Mouse (Mus musculus) gastrocnemius, postnatal 14 days (tissue): Measurements from ENCODE around the gene Crip3. TPM values are rescaled to one million over a fixed set of nuclear protein-coding genes. Genes with fewer than 3 reads are reported as not detected.

Source experiments
- DNase-seq: peaks from one replicate; pipeline ENCODE4 v3.0.0; 2021; ENCODE audit warnings: mixed read lengths
- intact Hi-C: fragments of 180-260 bp; cut with DNase I; formaldehyde crosslinking; loops from one replicate; pipeline ENCODE4 v1.15.1; 2025; ENCODE audit warnings: low total_unique reads
- total RNA-seq, 2 experiments: library from RNA; stranded (reverse); gene quantifications; 2 replicates each; pipeline ENCODE4 v1.2.3; 2021

Crip3 gene
- total RNA-seq, 2 experiments from 2014 or later = 0.78 to 1.7 TPM

DNA sequence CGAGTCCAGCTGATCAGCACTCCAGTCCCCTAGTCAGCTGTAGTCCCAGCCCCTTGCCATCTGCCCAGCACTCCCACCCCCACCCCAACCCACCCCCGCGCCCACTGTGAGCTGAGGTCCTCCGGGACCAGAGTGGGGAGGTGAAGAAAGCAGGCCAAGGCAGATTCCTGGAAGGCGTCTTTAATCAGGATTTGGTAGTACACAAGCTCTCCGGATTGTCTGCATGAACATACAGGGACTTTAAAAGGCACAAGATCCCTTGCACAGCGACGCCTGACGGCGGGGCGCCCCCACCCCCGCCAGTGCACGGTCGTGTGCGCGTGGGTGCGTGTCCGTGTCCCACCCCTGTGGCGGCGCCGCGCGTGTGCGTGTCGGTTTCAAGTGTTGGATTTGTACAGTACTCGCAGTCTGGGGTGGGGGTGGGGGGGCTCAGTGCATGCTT lies 25.3 kb downstream of the Crip3 start:
- DNase-seq = no peak
- intact Hi-C loops = no loop called here

DNA sequence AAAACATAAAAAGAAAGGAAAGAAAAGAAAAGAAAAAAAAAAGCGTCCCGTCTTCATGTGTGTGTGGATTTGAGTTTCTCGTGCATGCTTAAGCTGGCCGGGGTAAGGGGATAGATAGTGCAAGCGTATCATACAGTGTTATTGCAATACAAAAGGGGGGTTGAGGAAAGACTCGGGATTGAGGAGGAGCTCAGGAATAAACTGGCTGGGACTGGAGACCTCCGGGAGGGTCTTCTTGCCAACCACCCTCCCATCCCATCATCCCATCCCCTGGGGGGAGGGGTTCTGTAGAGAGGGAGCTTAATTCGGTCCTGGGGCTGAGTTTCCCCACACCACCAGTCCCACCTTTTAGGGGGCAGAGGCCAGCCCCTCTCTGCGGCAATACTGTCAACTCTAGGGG lies 25.8 kb downstream of the Crip3 start:
- intact Hi-C loops = no loop called here
- DNase-seq = no peak

DNA sequence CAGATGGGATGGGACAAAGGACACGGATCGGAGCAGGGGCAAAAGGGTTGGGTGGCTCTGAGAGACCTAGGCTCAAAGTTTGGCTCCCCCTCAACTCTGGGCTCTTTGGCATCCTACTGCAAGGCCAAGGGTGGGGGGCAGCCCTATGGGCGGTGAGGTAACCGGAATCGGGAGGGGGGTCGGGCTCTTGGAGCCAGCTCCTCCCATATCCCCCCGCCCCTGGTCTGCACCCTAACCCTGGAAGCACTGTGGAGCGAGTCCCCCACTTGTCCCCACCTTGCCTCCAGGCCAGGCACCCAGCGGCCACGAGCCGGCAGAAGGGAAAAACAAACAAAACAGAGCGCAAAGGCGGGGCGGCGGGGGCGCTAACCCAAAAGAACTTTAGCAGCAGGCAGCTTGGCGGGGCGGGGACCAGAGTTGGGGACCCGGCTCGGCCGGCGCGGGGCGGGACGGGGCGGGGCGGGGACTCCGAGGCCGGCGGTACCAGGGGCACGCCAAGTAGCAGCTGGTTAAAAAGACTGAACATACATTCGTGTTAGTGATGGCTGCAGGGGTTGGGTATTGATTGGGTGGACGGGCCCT lies 26.5 kb downstream of the Crip3 start:
- DNase-seq = peak; percentile 29
- intact Hi-C loops = no loop called here

DNA sequence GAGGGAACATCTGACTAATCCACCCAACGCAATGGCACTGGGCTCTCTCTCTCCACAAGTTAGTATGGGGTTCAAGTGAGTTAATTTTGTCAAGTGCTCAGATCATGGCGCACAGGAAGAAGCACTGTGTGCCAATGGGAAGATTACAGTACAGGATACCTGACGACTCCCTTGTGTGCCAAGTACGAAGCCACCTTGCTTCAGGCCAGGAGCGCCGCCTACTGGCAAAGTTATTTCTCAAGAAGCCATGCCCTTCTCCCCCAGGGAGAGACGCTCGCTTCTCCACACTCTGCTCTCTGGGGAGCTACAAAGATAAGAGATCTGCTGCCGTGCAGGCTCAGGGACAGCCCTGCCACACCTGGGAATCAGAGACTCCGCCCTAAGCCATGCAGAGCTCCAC lies 29.1 kb downstream of the Crip3 start:
- peak; percentile 59 for DNase-seq

DNA sequence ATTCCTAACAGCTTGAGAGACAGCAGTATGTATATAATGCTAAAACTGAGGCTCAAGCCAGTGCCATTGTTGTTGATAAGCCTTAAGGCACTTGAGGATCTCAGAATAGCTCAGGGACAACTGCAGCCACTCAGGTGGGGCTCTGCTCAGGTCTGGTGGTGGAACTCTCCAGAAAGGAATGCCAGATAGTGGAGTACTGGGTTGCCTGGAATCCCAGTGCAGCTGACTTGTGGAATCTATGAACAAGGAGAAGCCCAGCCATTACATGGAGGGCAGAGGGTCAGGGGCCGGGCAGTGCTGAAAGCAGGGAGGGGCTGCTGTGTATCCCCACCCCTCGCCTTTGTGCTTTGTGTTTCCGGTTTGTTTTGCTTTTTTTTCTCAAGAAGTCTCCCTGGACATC lies 29.7 kb downstream of the Crip3 start:
- DNase-seq = no peak
- intact Hi-C loops = no loop called here

More for the DNA sequence above, 29.1 kb downstream of the Crip3 start:
- intact Hi-C loops = no loop called here

DNA sequence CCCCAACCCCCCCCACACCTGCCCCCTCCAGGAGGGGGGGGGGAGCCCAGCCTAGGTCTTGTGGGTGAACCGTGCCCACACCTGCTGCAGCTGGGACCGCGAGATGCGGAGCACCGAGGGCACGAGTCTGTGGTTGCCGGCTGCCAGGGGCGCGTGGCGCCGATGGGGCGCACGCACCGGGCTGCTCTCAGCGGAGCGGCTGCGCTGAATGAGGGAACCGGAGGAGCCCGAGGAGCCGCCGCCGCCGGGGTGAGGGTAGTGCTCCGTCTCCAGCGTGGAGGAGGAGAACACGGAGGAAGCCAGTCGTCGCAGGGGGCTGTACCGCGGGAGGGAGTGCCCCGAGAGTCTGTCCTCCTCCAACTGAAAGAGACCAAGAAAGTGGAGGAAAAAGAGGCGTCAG lies 31.9 kb downstream of the Crip3 start:
- intact Hi-C loops = no loop called here
- no peak for DNase-seq

DNA sequence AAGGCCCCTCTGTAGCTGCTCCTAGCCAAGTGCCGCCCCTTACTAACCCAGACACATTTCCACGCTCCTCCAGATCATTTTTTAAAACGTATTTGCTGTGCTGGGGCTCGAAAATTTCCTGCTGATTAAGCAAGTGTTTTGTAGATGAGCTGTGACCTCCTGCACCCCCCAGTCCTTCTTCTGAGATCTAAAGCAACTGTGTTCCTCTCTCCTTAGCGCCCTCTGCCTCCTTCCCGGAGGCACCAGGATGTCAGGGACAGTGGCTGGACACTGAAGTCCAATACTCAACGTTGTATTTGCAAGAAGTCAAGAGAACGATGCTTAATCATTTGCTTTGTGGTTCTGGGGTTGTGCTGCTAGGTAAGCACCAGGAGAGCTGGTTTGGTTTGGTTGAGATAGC lies 32.6 kb downstream of the Crip3 start:
- intact Hi-C loops = no loop called here
- no peak for DNase-seq

DNA sequence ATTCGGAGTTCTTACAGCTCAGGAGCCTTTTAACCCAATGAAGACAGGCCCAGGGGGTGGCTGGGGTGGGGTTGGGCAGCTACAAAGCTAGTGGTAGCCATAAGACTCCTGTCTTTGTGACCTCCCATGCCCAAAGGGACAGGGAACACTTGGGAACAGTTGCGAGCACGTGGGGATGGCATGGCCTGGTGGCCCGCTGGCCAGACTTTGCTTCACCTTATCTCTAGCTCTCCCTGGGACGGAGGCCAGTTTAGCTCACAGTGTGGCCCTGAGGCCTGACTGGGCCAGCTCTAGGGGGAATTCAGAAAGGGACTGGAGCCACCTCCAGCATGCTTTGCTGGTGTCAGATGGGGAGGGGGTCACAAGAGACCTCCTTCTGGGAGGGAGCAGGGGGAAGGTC lies 33.5 kb downstream of the Crip3 start:
- intact Hi-C loops = no loop called here
- no peak for DNase-seq

DNA sequence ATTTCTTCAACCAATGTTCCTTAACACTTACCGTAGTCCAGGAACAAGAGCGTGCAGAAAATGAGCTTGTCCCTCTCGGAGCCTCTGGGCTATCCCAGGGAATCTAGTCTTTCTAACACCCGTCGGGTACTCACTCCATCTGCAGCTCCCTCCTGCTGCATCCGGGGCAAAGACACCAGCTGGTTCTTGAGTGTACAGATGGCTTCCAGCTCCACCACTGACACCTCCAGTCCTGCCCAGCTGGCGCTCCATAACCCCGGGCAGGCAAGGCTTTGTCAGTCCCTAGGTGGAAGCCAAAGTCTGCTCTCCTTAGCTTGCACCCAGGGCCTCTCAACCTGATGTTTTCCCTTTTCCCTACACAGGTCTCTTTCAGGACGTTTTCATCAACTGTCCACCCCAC lies 39.1 kb downstream of the Crip3 start:
- intact Hi-C loops = no loop called here
- no peak for DNase-seq

DNA sequence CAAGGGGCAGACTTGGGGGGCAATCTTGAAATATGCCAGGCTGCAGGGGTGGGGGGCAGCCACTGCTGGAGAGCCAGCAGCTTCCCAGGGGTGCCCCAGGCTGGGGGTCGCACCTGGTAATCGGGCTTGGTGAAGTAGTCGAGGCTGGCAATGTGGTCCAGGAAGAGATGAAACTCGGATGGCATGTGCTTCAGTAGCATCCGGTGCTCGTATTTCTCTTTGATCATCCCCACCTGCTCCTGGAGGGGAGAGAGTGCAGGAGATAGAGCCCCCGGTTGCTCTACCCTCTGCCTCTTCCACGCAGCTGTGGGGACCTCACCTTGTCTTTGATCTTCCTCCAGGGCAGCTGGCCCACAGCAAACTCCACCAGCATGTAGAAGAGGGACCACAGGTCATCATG lies 47.9 kb downstream of the Crip3 start:
- DNase-seq = no peak
- intact Hi-C loops = no loop called here

DNA sequence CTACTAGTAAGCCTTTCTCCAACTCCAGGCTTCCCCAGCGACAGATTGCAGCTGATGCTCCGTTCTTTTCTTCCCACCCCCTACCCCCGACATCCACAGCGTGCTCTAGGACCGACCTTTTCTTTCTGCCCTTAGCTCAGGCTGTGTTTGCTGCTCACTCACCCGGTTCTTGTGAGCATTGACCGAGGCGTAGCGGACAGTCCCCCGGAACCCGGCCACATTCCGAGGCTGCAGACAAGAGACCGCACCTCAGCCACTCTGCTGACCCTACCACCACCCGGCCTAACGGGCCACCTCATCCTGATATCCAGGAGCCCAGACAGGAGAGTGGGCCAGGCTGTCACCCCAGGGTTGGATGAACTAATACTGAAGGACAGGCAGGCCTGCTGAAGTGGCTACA lies 48.6 kb downstream of the Crip3 start:
- intact Hi-C loops = no loop called here

More for the DNA sequence above, 48.6 kb downstream of the Crip3 start:
- DNase-seq = no peak

Other genes starting within 250 kb of the Crip3 start
- 10 to 100 TPM; 11.2 to 13.5 TPM for gene Polh, start 226.3 kb upstream of the Crip3 start, total RNA-seq
- 10 to 100 TPM; 11.5 to 12.6 TPM for gene Xpo5, start 226.1 kb upstream of the Crip3 start, total RNA-seq
- gene Polr1c, start 180.9 kb upstream of the Crip3 start, total RNA-seq = 10 to 100 TPM; 14.5 to 15.1 TPM
- gene Yipf3, start 180.8 kb upstream of the Crip3 start, total RNA-seq = 10 to 100 TPM; 59.0 to 62.2 TPM
- under 1 TPM; 0.29 to 0.84 TPM for gene Lrrc73, start 175.4 kb upstream of the Crip3 start, total RNA-seq
- 10 to 100 TPM; 34.9 to 42.0 TPM for gene Tjap1, start 145.9 kb upstream of the Crip3 start, total RNA-seq
- gene Dlk2, start 131.5 kb upstream of the Crip3 start, total RNA-seq = under 1 TPM; 0.35 to 0.59 TPM
- gene Abcc10, start 100.6 kb upstream of the Crip3 start, total RNA-seq = 1 to 10 TPM; 2.3 to 2.8 TPM
- 10 to 100 TPM; 12.8 to 13.6 TPM for gene Zfp318, start 45.2 kb upstream of the Crip3 start, total RNA-seq
- not detected for gene Slc22a7, start 9.5 kb downstream of the Crip3 start, total RNA-seq
- gene Ttbk1, start 58.7 kb downstream of the Crip3 start, total RNA-seq = 1 to 10 TPM; 3.3 to 4.6 TPM
- gene Dnph1, start 67.8 kb downstream of the Crip3 start, total RNA-seq = 1 to 10 TPM; 4.8 to 6.3 TPM
- 10 to 100 TPM in 1 of 2 experiments, 1 to 10 TPM in 1; 9.5 to 11.9 TPM for gene Cul9, start 117.5 kb downstream of the Crip3 start, total RNA-seq
- 10 to 100 TPM; 48.7 to 66.2 TPM for gene Srf, start 127.2 kb downstream of the Crip3 start, total RNA-seq
- gene Ptk7, start 200.6 kb downstream of the Crip3 start, total RNA-seq = 1 to 10 TPM; 5.8 to 7.2 TPM
- gene Klc4, start 217.1 kb downstream of the Crip3 start, total RNA-seq = 10 to 100 TPM; 13.7 to 14.9 TPM
- gene Mrpl2, start 217.3 kb downstream of the Crip3 start, total RNA-seq = 100 to 1,000 TPM; 102 to 107 TPM
- 10 to 100 TPM; 20.1 to 25.5 TPM for gene Cul7, start 221.4 kb downstream of the Crip3 start, total RNA-seq
- gene Rrp36, start 245.4 kb downstream of the Crip3 start, total RNA-seq = 10 to 100 TPM in 1 of 2 experiments, 1 to 10 TPM in 1; 9.5 to 11.8 TPM
- 10 to 100 TPM; 46.2 to 57.6 TPM for gene Mea1, start 249.9 kb downstream of the Crip3 start, total RNA-seq